ENCODE assay signal across 9 mouse cellular contexts in genomic region chr9:98428783-98429182, GRCm38 (mm10). TPM values are rescaled to one million over a fixed set of nuclear protein-coding genes. Genes with fewer than 3 reads are reported as not detected.
DNase-seq lines count a peak whose midpoint lies in the region; ATAC-seq and TF ChIP-seq lines count a peak whose summit lies in the region.
"Had no signal": no experiment of that assay in that cellular context is flagged by ENCODE, and none has a peak within 500 bp of the region (broad histone marks: within the 10 kb centered on the region; RNA-seq: fewer than 3 reads in every experiment).

No protein-coding gene starts in this region.

- 0 out of 2 replicates have a peak overlapping the region, but pooled peaks have one; percentile 9 for H3K27ac ChIP-seq in hindbrain, embryonic 14.5 days
- H3K27ac ChIP-seq in hindbrain, postnatal 0 days = no peak overlapping the region
- peak overlapping the region; percentile 69 for H3K27ac ChIP-seq in neural tube, embryonic 13.5 days (replicated peaks)
- no peak overlapping the region for H3K27ac ChIP-seq in forebrain, embryonic 15.5 days (replicated peaks)

- 65% methylated on average over 8 of the region's 8 CpGs for WGBS in hindbrain, embryonic 14.5 days
- 56% methylated on average over 8 of the region's 8 CpGs for WGBS in hindbrain, postnatal 0 days
- WGBS in neural tube, embryonic 13.5 days = 61% methylated on average over 8 of the region's 8 CpGs
- WGBS in forebrain, embryonic 15.5 days = 64% methylated on average over 8 of the region's 8 CpGs

- H3K9me3 ChIP-seq in hindbrain, embryonic 14.5 days (ENCODE audit: control insufficient read depth, low read length) = no peaks in the 10 kb centered on the region
- no peaks in the 10 kb centered on the region for H3K9me3 ChIP-seq in hindbrain, postnatal 0 days (ENCODE audit: low read length)
- H3K9me3 ChIP-seq in neural tube, embryonic 13.5 days = no peaks in the 10 kb centered on the region
- H3K9me3 ChIP-seq in forebrain, embryonic 15.5 days = no peaks in the 10 kb centered on the region

- TF ChIP-seq CTCF in hindbrain, postnatal 0 days (IDR thresholded peaks at IDR 0.05; ENCODE audit: low read depth) = no peak

- ATAC-seq in hindbrain, embryonic 14.5 days (ENCODE audit: low FRiP score) = no peak
- ATAC-seq in hindbrain, postnatal 0 days = no peak
- no peak for ATAC-seq in neural tube, embryonic 13.5 days (ENCODE audit: low read depth)
- no peak for ATAC-seq in forebrain, embryonic 15.5 days (replicated peaks)

- DNase-seq in hindbrain, embryonic 14.5 days (ENCODE audit: low spot score) = no peak
- no peak for DNase-seq in hindbrain, postnatal 0 days (ENCODE audit: low spot score)
- peak; percentile 26 for DNase-seq in gastrocnemius, postnatal 25 days
- peak; percentile 42 for DNase-seq in kidney, adult 9 months
- DNase-seq in layer of hippocampus, postnatal 25 days (ENCODE audit: extremely low spot score in 1 of 2, low spot score in 1 of 2) = no peak
- DNase-seq in cerebellum, postnatal 10 days = no peak

- no peaks in the 10 kb centered on the region for H3K36me3 ChIP-seq in hindbrain, embryonic 14.5 days (replicated peaks; ENCODE audit: control insufficient read depth, insufficient read depth)
- no peaks in the 10 kb centered on the region for H3K36me3 ChIP-seq in hindbrain, postnatal 0 days (ENCODE audit: insufficient read depth, low read length)
- H3K36me3 ChIP-seq in neural tube, embryonic 13.5 days = 0 out of 2 replicates have a peak, but pooled peaks cover 3% of the 10 kb centered on the region
- H3K36me3 ChIP-seq in forebrain, embryonic 15.5 days = no peaks in the 10 kb centered on the region

- H3K9ac ChIP-seq in hindbrain, embryonic 14.5 days = no peak overlapping the region
- no peak overlapping the region for H3K9ac ChIP-seq in hindbrain, postnatal 0 days (replicated peaks; ENCODE audit: low read length)
- H3K9ac ChIP-seq in neural tube, embryonic 13.5 days = peak overlapping the region; percentile 83; the same call in 1 of the 2 replicates
- no peak overlapping the region for H3K9ac ChIP-seq in forebrain, embryonic 15.5 days (replicated peaks)

- H3K4me3 ChIP-seq in hindbrain, embryonic 14.5 days (replicated peaks; ENCODE audit: low read length) = no peak overlapping the region
- H3K4me3 ChIP-seq in hindbrain, postnatal 0 days (ENCODE audit: low read length) = no peak overlapping the region
- peak overlapping the region; percentile 60; the same call in 1 of the 2 replicates for H3K4me3 ChIP-seq in neural tube, embryonic 13.5 days
- H3K4me3 ChIP-seq in forebrain, embryonic 15.5 days = no peak overlapping the region

- no peaks in the 10 kb centered on the region; the same call in 1 of the 2 replicates for H3K27me3 ChIP-seq in hindbrain, embryonic 14.5 days (ENCODE audit: control insufficient read depth, insufficient read depth, low read length)
- 0 out of 2 replicates have a peak, but pooled peaks cover 4% of the 10 kb centered on the region for H3K27me3 ChIP-seq in hindbrain, postnatal 0 days (ENCODE audit: insufficient read depth, low read length)
- H3K27me3 ChIP-seq in neural tube, embryonic 13.5 days = no peaks in the 10 kb centered on the region
- 0 out of 2 replicates have a peak, but pooled peaks cover 4% of the 10 kb centered on the region for H3K27me3 ChIP-seq in forebrain, embryonic 15.5 days

- H3K4me2 ChIP-seq in hindbrain, embryonic 14.5 days (replicated peaks) = no peak overlapping the region
- no peak overlapping the region for H3K4me2 ChIP-seq in hindbrain, postnatal 0 days (ENCODE audit: low read depth, low read length)
- H3K4me2 ChIP-seq in neural tube, embryonic 13.5 days = peak overlapping the region; percentile 78
- H3K4me2 ChIP-seq in forebrain, embryonic 15.5 days (replicated peaks) = no peak overlapping the region

- H3K4me1 ChIP-seq in hindbrain, embryonic 14.5 days (replicated peaks; ENCODE audit: control insufficient read depth, insufficient read depth, low read length) = peaks cover 20% of the 10 kb centered on the region
- no peaks in the 10 kb centered on the region for H3K4me1 ChIP-seq in hindbrain, postnatal 0 days (ENCODE audit: insufficient read depth, low read length)
- H3K4me1 ChIP-seq in neural tube, embryonic 13.5 days (replicated peaks) = peaks cover 85% of the 10 kb centered on the region
- peaks cover 31% of the 10 kb centered on the region for H3K4me1 ChIP-seq in forebrain, embryonic 15.5 days

RNA-seq across cellular contexts. Expression of gene Rbp1, which starts 6.0 kb away (rescaled TPM):
- 57.7 and 77.1 TPM in 2 replicates for polyA plus RNA-seq in hindbrain, embryonic 14.5 days (2014; fragmentation: Nextera tagmentation; extraction: Ambion mirVana)
- total RNA-seq in hindbrain, postnatal 0 days (2014; rRNA removed) = 6.2 and 12.0 TPM in 2 replicates
- 39.1 and 39.5 TPM in 2 replicates for polyA plus RNA-seq in hindbrain, postnatal 0 days (2015; fragmentation: Nextera tagmentation; extraction: Ambion mirVana)
- 1 to 10 TPM; 1.8 to 3.0 TPM for total RNA-seq in gastrocnemius, postnatal 25 days (2021)
- polyA plus RNA-seq in neural tube, embryonic 13.5 days (2015; fragmentation: Nextera tagmentation; extraction: Ambion mirVana) = 135 and 145 TPM in 2 replicates
- 1 to 10 TPM; 3.1 to 4.4 TPM for total RNA-seq in layer of hippocampus, postnatal 25 days (2021)
- 42.7 and 49.4 TPM in 2 replicates for polyA plus RNA-seq in forebrain, embryonic 15.5 days (2015; fragmentation: Nextera tagmentation; extraction: Ambion mirVana)
- total RNA-seq: neutrophil, adult 5-6 weeks had no signal

RNA-seq across cellular contexts. Expression of gene Rbp2, which starts 57.1 kb away (rescaled TPM):
- 0.67 and 1.8 TPM in 2 replicates for polyA plus RNA-seq in hindbrain, embryonic 14.5 days (2014; fragmentation: Nextera tagmentation; extraction: Ambion mirVana)
- total RNA-seq in hindbrain, postnatal 0 days (2014; rRNA removed) = 1.4 TPM in 1 of 2 replicates, not detected in the other
- 1.1 and 1.9 TPM in 2 replicates for polyA plus RNA-seq in hindbrain, postnatal 0 days (2015; fragmentation: Nextera tagmentation; extraction: Ambion mirVana)
- not detected for total RNA-seq in gastrocnemius, postnatal 25 days (2021)
- 2.2 and 2.9 TPM in 2 replicates for polyA plus RNA-seq in neural tube, embryonic 13.5 days (2015; fragmentation: Nextera tagmentation; extraction: Ambion mirVana)
- total RNA-seq in layer of hippocampus, postnatal 25 days (2021) = not detected
- 0.53 TPM in 1 of 2 replicates, not detected in the other for polyA plus RNA-seq in forebrain, embryonic 15.5 days (2015; fragmentation: Nextera tagmentation; extraction: Ambion mirVana)
- total RNA-seq: neutrophil, adult 5-6 weeks had no signal

Comparison
In these comparisons a context has a peak if more than half of its experiments do, and no peak if none do; other contexts are left out.
1. H3K27ac ChIP-seq: peak in hindbrain, embryonic 14.5 days (single experiment) and neural tube, embryonic 13.5 days (single experiment); none in hindbrain, postnatal 0 days (single experiment) and forebrain, embryonic 15.5 days (single experiment).
2. DNase-seq: peak in gastrocnemius, postnatal 25 days (single experiment) and kidney, adult 9 months (single experiment); none in hindbrain, embryonic 14.5 days (single experiment), hindbrain, postnatal 0 days (single experiment), layer of hippocampus, postnatal 25 days (0 of 2) and cerebellum, postnatal 10 days (0 of 2).